ENCODE assay signal across 8 mouse cellular contexts in genomic region chrX:51018786-51019179, GRCm38 (mm10). TPM values are rescaled to one million over a fixed set of nuclear protein-coding genes. Genes with fewer than 3 reads are reported as not detected.
DNase-seq lines count a peak whose midpoint lies in the region; ATAC-seq and TF ChIP-seq lines count a peak whose summit lies in the region.

No protein-coding gene starts in this region.

- TF ChIP-seq CTCF in MEL (IDR thresholded peaks at IDR 0.05 in 2 of 3, conservative IDR thresholded peaks at IDR 0.05 in 1 of 3; ENCODE audit: control insufficient read depth in 1 of 3, insufficient read depth in 1 of 3, low read depth in 2 of 3, low read length in 3 of 3, poor library complexity in 1 of 3, severe bottlenecking in 1 of 3), result no peak
- TF ChIP-seq CTCF in layer of hippocampus, adult 2 months (conservative IDR thresholded peaks at IDR 0.05), result no peak

- peak overlapping the region; percentile 93 for H3K9ac ChIP-seq in MEL (ENCODE audit: control insufficient read depth, low read depth, low read length, poor library complexity, severe bottlenecking)
- H3K9ac ChIP-seq in forebrain, embryonic 15.5 days (replicated peaks), result peak overlapping the region; percentile 73
- H3K9ac ChIP-seq in lung, embryonic 15.5 days, result peak overlapping the region; percentile 52

- H3K79me2 ChIP-seq in MEL (ENCODE audit: control insufficient read depth, insufficient read depth, low read length, poor library complexity), result peaks cover 17% of the 10 kb centered on the region

- no peak for TF ChIP-seq EP300 in MEL (IDR thresholded peaks at IDR 0.05; ENCODE audit: low read depth in 1 of 2, low read length in 2 of 2)

- peak; percentile 90 for ATAC-seq in forebrain, embryonic 15.5 days (replicated peaks)
- peak; percentile 86 for ATAC-seq in lung, embryonic 15.5 days (ENCODE audit: borderline replicate concordance, extremely low read depth, low FRiP score, low TSS enrichment)

- no peaks in the 10 kb centered on the region for H3K27me3 ChIP-seq in MEL (ENCODE audit: control insufficient read depth in 1 of 2, insufficient read depth in 2 of 2, low read length in 2 of 2)
- H3K27me3 ChIP-seq in forebrain, embryonic 15.5 days, result no peaks in the 10 kb centered on the region
- no peaks in the 10 kb centered on the region for H3K27me3 ChIP-seq in lung, embryonic 15.5 days

- peak; percentile 83 for DNase-seq in MEL (ENCODE audit: low read depth, low spot score)
- peak; percentile 58 for DNase-seq in cerebellum, adult 11 months
- peak; percentile 59 for DNase-seq in heart, postnatal 25 days (ENCODE audit: low spot score)
- DNase-seq in layer of hippocampus, adult 2 months (ENCODE audit: low spot score in 2 of 2), result peak; percentile 28 to 55
- peak; percentile 24 for DNase-seq in ovary, postnatal 10 days (ENCODE audit: low spot score)
- DNase-seq in thymus, postnatal 0 days (ENCODE audit: low spot score), result peak; percentile 74

- intact Hi-C loops in heart, postnatal 25 days (cut with DNase I), result loop anchor here (2.0 kb wide), 2 partner anchors 382 to 1144 kb away; no protein-coding TSS in a partner anchor

- TF ChIP-seq RAD21 in MEL (IDR thresholded peaks at IDR 0.05; ENCODE audit: low read depth, low read length), result no peak

- peak overlapping the region; percentile 50 for H3K4me2 ChIP-seq in forebrain, embryonic 15.5 days (replicated peaks)
- peak overlapping the region; percentile 52 for H3K4me2 ChIP-seq in lung, embryonic 15.5 days

- WGBS in forebrain, embryonic 15.5 days, result 48% methylated on average over 29 of the region's 32 CpGs
- WGBS in lung, embryonic 15.5 days, result 21% methylated on average over 31 of the region's 32 CpGs

- peak; percentile 43 to 67; a peak in 3 of 4 replicates for TF ChIP-seq POLR2A in MEL (IDR thresholded peaks at IDR 0.05; ENCODE audit: control insufficient read depth in 1 of 2, insufficient read depth in 1 of 2, low read depth in 1 of 2, low read length in 2 of 2, poor library complexity in 1 of 2)

- peaks cover 2 to 8% of the 10 kb centered on the region in 2 experiments for H3K36me3 ChIP-seq in MEL (ENCODE audit: control insufficient read depth in 1 of 2, insufficient read depth in 2 of 2, low read length in 2 of 2)
- H3K36me3 ChIP-seq in forebrain, embryonic 15.5 days, result 0 out of 2 replicates have a peak, but pooled peaks cover 2% of the 10 kb centered on the region
- no peaks in the 10 kb centered on the region; the same call in 1 of the 2 replicates for H3K36me3 ChIP-seq in lung, embryonic 15.5 days

- peak overlapping the region; percentile 77 for H3K27ac ChIP-seq in MEL (ENCODE audit: control insufficient read depth, low read depth, low read length)
- peak overlapping the region; percentile 87 for H3K27ac ChIP-seq in forebrain, embryonic 15.5 days (replicated peaks)
- H3K27ac ChIP-seq in layer of hippocampus, adult 2 months, result peak overlapping the region; percentile 91
- H3K27ac ChIP-seq in lung, embryonic 15.5 days, result peak overlapping the region; percentile 96

- H3K4me3 ChIP-seq in MEL (ENCODE audit: control insufficient read depth in 1 of 2, insufficient read depth in 1 of 2, low read depth in 2 of 2, low read length in 2 of 2), result peak overlapping the region; percentile 58 to 76
- H3K4me3 ChIP-seq in forebrain, embryonic 15.5 days, result peak overlapping the region; percentile 58
- H3K4me3 ChIP-seq in layer of hippocampus, adult 2 months, result peak overlapping the region; percentile 74
- peak overlapping the region; percentile 58 for H3K4me3 ChIP-seq in lung, embryonic 15.5 days

- no peaks in the 10 kb centered on the region for H3K9me3 ChIP-seq in MEL (replicated peaks; ENCODE audit: insufficient read depth, low read length)
- no peaks in the 10 kb centered on the region for H3K9me3 ChIP-seq in forebrain, embryonic 15.5 days
- H3K9me3 ChIP-seq in lung, embryonic 15.5 days, result no peaks in the 10 kb centered on the region

- no peaks in the 10 kb centered on the region for H3K4me1 ChIP-seq in MEL (ENCODE audit: control insufficient read depth in 1 of 2, insufficient read depth in 2 of 2, low read length in 2 of 2)
- peaks cover 10% of the 10 kb centered on the region; the same call in 1 of the 2 replicates for H3K4me1 ChIP-seq in forebrain, embryonic 15.5 days
- no peaks in the 10 kb centered on the region for H3K4me1 ChIP-seq in lung, embryonic 15.5 days

TF ChIP-seq in MEL, 35 proteins besides CTCF, POLR2A, EP300 and RAD21:
- TF ChIP-seq HCFC1 (IDR thresholded peaks at IDR 0.05; ENCODE audit: low read depth, low read length) (peak; percentile 74), CHD2 (IDR thresholded peaks at IDR 0.05; ENCODE audit: low read length) (no peak), POLR2AphosphoS2 (IDR thresholded peaks at IDR 0.05; ENCODE audit: low read length) (no peak), ETS1 (IDR thresholded peaks at IDR 0.05; ENCODE audit: low read depth, low read length) (no peak), BHLHE40 (IDR thresholded peaks at IDR 0.05; ENCODE audit: borderline replicate concordance, low read depth, low read length) (no peak), UBTF (IDR thresholded peaks at IDR 0.05; ENCODE audit: borderline replicate concordance, insufficient read depth, low read depth, low read length) (no peak), ZNF384 (IDR thresholded peaks at IDR 0.05; ENCODE audit: low read depth, low read length) (no peak), MYB (IDR thresholded peaks at IDR 0.05; ENCODE audit: low read depth, low read length) (no peak), E2F4 (IDR thresholded peaks at IDR 0.05; ENCODE audit: borderline replicate concordance, low read depth, low read length) (no peak), NRF1 (IDR thresholded peaks at IDR 0.05; ENCODE audit: insufficient read depth, low read depth, low read length, poor library complexity, severe bottlenecking) (no peak), MXI1 (IDR thresholded peaks at IDR 0.05; ENCODE audit: low read depth, low read length) (no peak), ZMIZ1 (IDR thresholded peaks at IDR 0.05; ENCODE audit: low read depth, low read length) (peak; percentile 40; the same call in 1 of the 2 replicates), NELFE (IDR thresholded peaks at IDR 0.05; ENCODE audit: low read depth, low read length) (peak; percentile 71), MYC (IDR thresholded peaks at IDR 0.05; ENCODE audit: low read depth, low read length) (no peak), USF1 (IDR thresholded peaks at IDR 0.05; ENCODE audit: low read depth, low read length) (no peak), CHD1 (IDR thresholded peaks at IDR 0.05; ENCODE audit: low read depth, low read length) (no peak), MAFK (IDR thresholded peaks at IDR 0.05; ENCODE audit: borderline replicate concordance, low read depth, low read length) (no peak), MAZ (IDR thresholded peaks at IDR 0.05; ENCODE audit: low read depth, low read length) (peak; percentile 57; the same call in 1 of the 2 replicates), ELF1 (IDR thresholded peaks at IDR 0.05; ENCODE audit: low read depth, low read length) (0 out of 2 replicates have a peak, but pooled peaks have one; percentile 24), TAL1 (IDR thresholded peaks at IDR 0.05; ENCODE audit: low read length) (no peak), KAT2A (conservative IDR thresholded peaks at IDR 0.05; ENCODE audit: low read depth, low read length) (no peak)

RNA-seq across cellular contexts. Expression of gene Rap2c, which starts 1.0 kb away (rescaled TPM):
- total RNA-seq in MEL (2012; rRNA removed), result 14.5 and 14.9 TPM in 2 replicates
- 10 to 100 TPM in 1 of 2 experiments, not detected in 1; 16.0 TPM for polyA plus RNA-seq in MEL (2012; ENCODE audit: insufficient read depth in 1 of 2, insufficient read length in 2 of 2, low read depth in 1 of 2, low replicate concordance in 2 of 2, missing spikeins in 1 of 2)
- polyA plus RNA-seq in forebrain, embryonic 15.5 days (2015; fragmentation: Nextera tagmentation; extraction: Ambion mirVana), result 13.7 and 13.9 TPM in 2 replicates
- 10 to 100 TPM; 20.9 to 21.7 TPM for total RNA-seq in heart, postnatal 25 days (2021)
- total RNA-seq in layer of hippocampus, adult 2 months (2021), result 10 to 100 TPM; 25.0 to 26.2 TPM
- 21.0 and 21.4 TPM in 2 replicates for polyA plus RNA-seq in lung, embryonic 15.5 days (2015; fragmentation: Nextera tagmentation; extraction: Ambion mirVana)
- polyA plus RNA-seq in thymus, postnatal 0 days (2015; fragmentation: Nextera tagmentation; extraction: Ambion mirVana), result 38.3 and 40.4 TPM in 2 replicates

Comparison
In these comparisons a context has a peak if more than half of its experiments do, and no peak if none do; other contexts are left out.
1. Peak in every context shown above with its lines: DNase-seq, ATAC-seq, H3K4me3 ChIP-seq and H3K27ac ChIP-seq.
2. DNase-seq: peak in every context shown above with its lines; median percentile 83 in MEL; 74 in thymus, postnatal 0 days; 59 in heart, postnatal 25 days; 58 in cerebellum, adult 11 months; 42 in layer of hippocampus, adult 2 months; 24 in ovary, postnatal 10 days.